Mouse (Mus musculus) frontal cortex, postnatal 25 days (tissue): ENCODE results near the gene Th.

Experiments used
- DNase-seq, 2 experiments: peaks; one replicate each; pipeline ENCODE4 v3.0.0; 2022; ENCODE audit warnings: low spot score in 2 of 2

Gene Th

GRCm38 (mm10) chr7:142902931-142903330 lies 28.0 kb downstream of the Th start:
- no peak for DNase-seq

DNA sequence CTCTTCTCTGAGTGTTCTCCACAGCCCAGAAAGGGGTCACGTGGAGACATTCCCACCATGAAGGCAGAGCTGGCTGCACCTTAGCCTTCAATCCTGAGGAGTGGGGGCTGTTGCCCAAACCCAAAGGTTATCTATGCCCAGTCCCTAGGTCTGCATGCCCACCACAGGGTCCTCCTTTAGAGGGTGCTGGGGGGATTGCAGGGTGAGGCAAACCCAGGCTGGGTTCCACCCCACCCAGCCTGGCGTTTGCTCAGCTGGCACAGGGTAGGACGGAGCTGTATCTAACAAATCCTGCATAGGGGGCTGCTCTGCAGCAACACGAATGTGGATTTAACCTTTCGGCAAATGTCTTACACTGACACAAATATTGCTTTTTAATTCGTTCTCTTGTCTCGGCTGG lies 29.2 kb downstream of the Th start:
- no peak for DNase-seq

DNA sequence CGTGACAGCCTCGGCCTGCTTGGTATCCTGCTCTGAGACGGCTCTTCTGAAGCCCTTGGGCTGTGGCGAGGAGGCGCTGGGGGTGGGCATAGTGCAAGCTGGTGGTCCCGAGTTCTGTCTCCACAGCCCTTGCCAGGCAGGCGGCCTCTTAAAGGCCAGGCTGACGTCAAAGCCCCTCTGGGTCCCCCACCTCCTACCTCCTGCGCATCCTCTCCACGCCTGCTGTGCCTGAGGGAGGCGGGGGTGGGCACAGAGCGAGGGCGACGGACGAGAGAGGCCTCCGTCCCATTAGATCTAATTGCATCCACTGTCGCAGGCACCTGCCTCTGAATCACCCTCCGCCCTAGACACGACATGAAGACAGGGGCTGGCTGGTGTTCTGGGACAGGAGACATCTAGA lies 31.1 kb downstream of the Th start:
- DNase-seq, result no peak

DNA sequence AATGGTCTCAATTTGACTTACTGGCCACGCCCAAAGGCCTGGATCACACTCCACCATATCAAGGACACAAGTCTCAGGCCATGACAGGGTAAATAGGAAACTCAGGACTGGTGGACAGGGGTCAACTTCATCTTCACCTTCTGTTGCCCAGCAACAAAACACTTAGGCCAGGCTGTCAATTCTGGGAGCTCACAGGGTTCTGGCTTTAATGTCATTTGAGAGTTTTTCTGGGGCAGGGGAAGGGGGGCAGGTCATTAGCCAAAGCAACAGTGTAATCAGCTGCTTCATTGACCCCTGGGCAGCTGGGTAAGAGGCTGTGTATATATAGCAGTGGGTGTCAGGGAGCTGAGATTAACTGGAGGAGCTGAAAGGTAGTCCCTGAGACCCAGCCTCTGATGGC lies 33.5 kb downstream of the Th start:
- no peak for DNase-seq

GRCm38 (mm10) chr7:142895901-142896665 lies 34.8 kb downstream of the Th start:
- no peak for DNase-seq

GRCm38 (mm10) chr7:142895223-142895840 lies 35.6 kb downstream of the Th start:
- no peak for DNase-seq

DNA sequence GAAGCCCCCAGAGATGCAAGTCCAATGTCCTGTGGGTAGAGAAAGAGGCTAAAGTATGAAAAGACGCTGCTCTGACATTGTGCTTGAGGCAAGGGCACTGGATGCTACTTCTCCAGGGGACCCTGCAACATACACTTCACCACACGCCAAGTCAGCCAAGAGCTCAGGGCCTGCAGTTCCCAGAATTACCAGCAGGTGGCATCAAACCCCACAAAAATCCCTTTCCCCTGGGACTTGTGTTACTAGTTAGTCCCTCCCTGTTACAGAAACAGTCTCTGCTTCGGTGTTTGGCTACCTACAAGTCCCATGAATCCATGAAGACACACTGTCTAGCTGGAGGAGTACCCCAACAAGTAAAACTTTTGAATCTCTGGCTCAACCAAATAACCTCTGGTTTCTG lies 36.3 kb downstream of the Th start:
- DNase-seq, result peak; percentile 79 to 85

DNA sequence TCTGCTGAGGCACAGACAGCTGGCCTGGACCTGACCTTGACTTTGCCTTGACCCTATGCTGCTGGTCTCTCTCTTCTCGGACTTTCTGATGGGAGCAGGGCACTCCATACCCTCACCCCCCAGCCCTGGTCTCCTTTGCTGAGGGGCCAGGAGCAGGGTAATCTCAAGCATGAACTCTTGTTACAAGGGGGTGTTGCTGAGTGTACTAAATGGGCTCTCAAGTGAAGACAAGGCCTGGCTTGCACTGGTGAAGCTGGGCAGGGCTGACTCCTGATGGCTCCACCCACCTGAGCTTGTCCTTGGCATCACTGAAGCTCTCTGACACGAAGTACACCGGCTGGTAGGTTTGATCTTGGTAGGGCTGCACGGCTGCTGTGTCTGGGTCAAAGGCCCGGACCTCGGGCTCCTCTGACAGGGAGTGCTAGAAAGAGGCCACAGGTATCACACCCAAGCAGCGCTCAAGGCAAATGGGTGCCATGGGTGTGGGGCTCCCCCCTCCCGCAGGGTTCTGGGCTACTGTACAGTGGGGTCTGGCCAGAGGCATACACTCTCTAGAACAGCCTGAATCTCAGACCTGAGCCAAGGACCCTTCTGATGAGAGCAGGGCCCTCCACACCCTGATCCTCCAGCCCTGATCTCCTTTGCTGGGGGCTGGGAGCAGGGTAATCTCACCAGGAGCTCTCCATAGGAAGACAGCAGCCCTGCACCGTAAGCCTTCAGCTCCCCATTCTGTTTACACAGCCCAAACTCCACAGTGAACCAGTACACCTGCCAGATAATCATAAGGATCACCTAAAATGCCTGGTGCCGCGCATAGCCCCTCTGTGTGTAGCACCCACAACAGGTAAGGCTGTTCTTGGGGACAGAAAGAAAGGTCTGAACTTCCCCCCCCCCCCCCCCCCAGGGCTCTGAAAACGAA lies 36.9 kb downstream of the Th start:
- no peak for DNase-seq

DNA sequence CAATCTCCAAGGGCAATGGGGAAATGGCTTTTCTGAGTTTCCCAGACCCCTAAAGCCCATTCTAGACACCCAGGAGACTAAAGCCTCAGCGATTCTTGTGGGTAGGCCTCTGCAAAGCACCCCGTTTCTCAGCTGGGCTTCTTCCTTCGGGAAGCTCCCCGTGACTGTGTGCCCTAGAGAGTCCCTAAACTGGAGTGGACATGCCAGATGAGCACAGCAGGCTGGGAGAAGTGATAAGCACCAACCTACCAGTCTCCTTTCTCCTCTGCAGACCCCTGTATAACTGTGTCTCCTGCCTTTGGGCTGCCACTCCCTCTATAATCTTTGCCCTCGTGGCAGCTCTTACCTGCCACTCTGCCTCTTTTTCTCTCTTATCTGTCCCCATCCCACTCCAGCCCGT lies 37.6 kb downstream of the Th start:
- DNase-seq, result no peak

GRCm38 (mm10) chr7:142869419-142870163 lies 61.3 kb downstream of the Th start:
- no peak for DNase-seq

- peak; percentile 5 to 10 for DNase-seq
Observed at GRCm38 (mm10) chr7:142850681-142851080, 80.2 kb downstream of the Th start.
